Mouse (Mus musculus): ENCODE results near the gene Krt24. TPM values are rescaled to one million over a fixed set of nuclear protein-coding genes. Genes with fewer than 3 reads are reported as not detected.

The Krt24 gene
- polyA plus RNA-seq, 1 experiment from 2014 or later = not detected

DNA sequence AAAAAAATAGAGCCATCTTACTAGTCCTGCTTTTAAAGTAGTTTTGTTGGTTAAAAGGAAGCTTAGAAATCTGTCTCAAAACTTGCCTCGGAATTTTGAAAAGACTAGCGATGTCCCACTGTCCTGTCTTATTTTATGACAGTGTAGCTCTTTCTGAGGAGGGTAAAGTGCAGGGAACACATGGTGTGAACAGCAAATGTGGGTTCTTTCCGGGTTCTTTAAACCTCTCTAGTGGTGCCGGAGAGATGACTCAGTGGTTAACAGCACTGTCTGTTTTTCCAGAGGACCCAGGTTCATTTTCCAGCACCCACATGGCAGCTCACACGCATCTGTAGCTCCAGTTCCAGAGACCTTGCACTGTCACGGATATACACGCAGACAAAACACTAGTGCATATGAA, 15.9 kb downstream of the Krt24 start:
- DNase-seq (ENCODE audit: low spot score) (no peak), ATAC-seq (no peak)
- WGBS = 79% methylated on average over 7 of the region's 7 CpGs
- no peaks in the 10 kb centered on the region for H3K36me3 ChIP-seq (ENCODE audit: control insufficient read depth, insufficient read depth, low read length)
- no peak overlapping the region for H3K27ac ChIP-seq (ENCODE audit: low read depth, low read length)
- H3K4me1 ChIP-seq (ENCODE audit: control insufficient read depth, insufficient read depth, low read length) = no peaks in the 10 kb centered on the region
- no peak overlapping the region for H3K4me3 ChIP-seq (ENCODE audit: low read depth, low read length)
- no peak overlapping the region for H3K9ac ChIP-seq (ENCODE audit: low read length)
- H3K4me2 ChIP-seq (ENCODE audit: low read length) = no peak overlapping the region
- H3K27me3 ChIP-seq (replicated peaks; ENCODE audit: control insufficient read depth, insufficient read depth, low read length) = no peaks in the 10 kb centered on the region
- H3K9me3 ChIP-seq (replicated peaks; ENCODE audit: control insufficient read depth, low read length) = no peaks in the 10 kb centered on the region

DNA sequence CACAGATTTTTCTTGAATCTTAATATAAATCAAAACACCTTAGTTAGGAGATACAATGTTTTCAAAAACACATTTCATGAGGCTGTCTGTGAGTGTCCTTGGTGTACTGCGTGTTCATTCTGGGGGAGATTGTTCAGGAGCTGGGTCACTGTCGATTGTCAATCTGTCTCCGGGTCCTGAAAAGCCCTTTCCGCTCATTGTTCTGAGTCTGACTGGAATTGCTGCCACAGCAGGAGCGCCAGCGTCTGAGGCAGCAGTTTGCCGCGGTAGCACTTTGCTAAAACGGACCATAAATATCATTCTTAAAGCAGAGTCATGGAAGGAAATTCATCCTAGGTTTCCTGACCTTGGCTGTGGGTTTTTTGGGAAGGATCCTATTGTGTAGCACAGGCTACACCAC, 19.3 kb downstream of the Krt24 start:
- DNase-seq (ENCODE audit: low spot score) = no peak
- no peak overlapping the region for H3K9ac ChIP-seq (ENCODE audit: low read length)

DNA sequence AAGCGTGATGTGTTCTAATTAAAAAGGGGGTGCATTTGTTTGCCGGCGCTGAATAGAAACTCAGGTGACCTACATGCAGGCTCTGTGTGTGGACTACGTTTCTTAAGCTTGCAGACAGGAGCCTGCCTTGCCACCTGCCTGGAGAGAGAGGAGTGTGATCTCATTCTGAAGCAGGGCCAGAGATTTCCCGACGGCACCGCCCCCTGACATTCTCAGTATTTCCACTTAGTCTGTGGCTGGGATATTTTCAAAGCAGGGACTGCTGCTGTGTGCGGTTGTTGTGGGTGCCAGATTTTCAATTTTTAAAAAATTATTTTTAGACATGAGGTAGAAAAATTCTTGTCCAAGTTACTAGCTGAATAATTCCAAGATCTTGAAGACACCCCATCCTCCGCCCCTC, 19.8 kb downstream of the Krt24 start:
- Histone ChIP-seq H3K9ac (ENCODE audit: low read length) (no peak overlapping the region), H3K27me3 (replicated peaks; ENCODE audit: control insufficient read depth, insufficient read depth, low read length) (no peaks in the 10 kb centered on the region), H3K4me2 (ENCODE audit: low read length) (no peak overlapping the region), H3K27ac (ENCODE audit: low read depth, low read length) (no peak overlapping the region), H3K4me3 (ENCODE audit: low read depth, low read length) (no peak overlapping the region), H3K36me3 (ENCODE audit: control insufficient read depth, insufficient read depth, low read length) (no peaks in the 10 kb centered on the region), H3K4me1 (ENCODE audit: control insufficient read depth, insufficient read depth, low read length) (no peaks in the 10 kb centered on the region), H3K9me3 (replicated peaks; ENCODE audit: control insufficient read depth, low read length) (no peaks in the 10 kb centered on the region)
- DNase-seq (ENCODE audit: low spot score) = no peak
- 66% methylated on average over 9 of the region's 9 CpGs for WGBS
- ATAC-seq = no peak

More for the DNA sequence above, 19.3 kb downstream of the Krt24 start:
- Histone ChIP-seq H3K36me3 (ENCODE audit: control insufficient read depth, insufficient read depth, low read length) (no peaks in the 10 kb centered on the region), H3K4me2 (ENCODE audit: low read length) (no peak overlapping the region), H3K4me3 (ENCODE audit: low read depth, low read length) (no peak overlapping the region), H3K27ac (ENCODE audit: low read depth, low read length) (no peak overlapping the region), H3K4me1 (ENCODE audit: control insufficient read depth, insufficient read depth, low read length) (no peaks in the 10 kb centered on the region), H3K9me3 (replicated peaks; ENCODE audit: control insufficient read depth, low read length) (no peaks in the 10 kb centered on the region), H3K27me3 (replicated peaks; ENCODE audit: control insufficient read depth, insufficient read depth, low read length) (no peaks in the 10 kb centered on the region)
- no peak for ATAC-seq
- WGBS = 22% methylated on average over 9 of the region's 9 CpGs

DNA sequence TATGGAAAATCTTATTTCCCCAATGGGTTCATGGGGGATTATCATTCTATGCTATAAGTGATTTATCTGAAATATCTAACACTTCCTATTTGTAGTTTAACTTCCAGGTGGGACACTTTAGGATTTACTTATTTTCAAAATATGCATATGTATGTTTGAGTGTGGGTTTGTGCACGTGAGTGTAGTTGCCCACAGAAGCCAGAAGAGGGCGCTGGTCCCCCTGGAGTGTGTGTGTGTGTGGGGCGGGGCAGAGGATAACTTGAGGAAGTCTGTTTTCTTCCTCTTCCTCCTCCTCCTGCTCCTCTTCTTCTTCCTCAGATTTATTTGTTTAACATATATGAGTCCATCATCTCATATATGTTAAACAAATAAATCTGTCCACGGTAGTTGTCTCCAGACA, 28.8 kb downstream of the Krt24 start:
- no peak overlapping the region for H3K4me2 ChIP-seq (ENCODE audit: low read length)
- no peak overlapping the region for H3K9ac ChIP-seq (ENCODE audit: low read length)
- H3K36me3 ChIP-seq (ENCODE audit: control insufficient read depth, insufficient read depth, low read length) = no peaks in the 10 kb centered on the region
- no peaks in the 10 kb centered on the region for H3K9me3 ChIP-seq (replicated peaks; ENCODE audit: control insufficient read depth, low read length)
- no peak overlapping the region for H3K27ac ChIP-seq (ENCODE audit: low read depth, low read length)
- H3K27me3 ChIP-seq (replicated peaks; ENCODE audit: control insufficient read depth, insufficient read depth, low read length) = no peaks in the 10 kb centered on the region
- H3K4me3 ChIP-seq (ENCODE audit: low read depth, low read length) = no peak overlapping the region
- ATAC-seq = no peak
- no peak for DNase-seq (ENCODE audit: low spot score)
- WGBS = 76% methylated on average over 4 of the region's 4 CpGs
- no peaks in the 10 kb centered on the region for H3K4me1 ChIP-seq (ENCODE audit: control insufficient read depth, insufficient read depth, low read length)

DNA sequence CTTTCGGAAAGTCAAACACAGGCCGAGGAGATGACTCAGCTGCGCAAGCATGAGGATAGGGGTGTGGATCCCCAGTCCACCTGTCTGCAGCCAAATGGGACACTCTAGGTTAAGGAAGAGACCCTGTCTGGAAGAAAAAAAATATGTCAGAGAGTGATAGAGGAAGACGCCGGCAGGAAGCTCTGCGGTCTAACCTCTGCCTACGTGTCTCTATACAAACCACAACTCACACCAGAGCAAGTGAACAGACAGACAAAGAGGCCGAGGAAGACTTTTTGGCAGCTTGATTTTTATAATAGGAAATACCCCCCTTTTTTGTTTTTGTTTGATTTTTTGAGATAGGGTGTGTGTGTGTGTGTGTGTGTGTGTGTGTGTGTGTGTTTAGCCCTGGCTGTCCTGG, 29.7 kb downstream of the Krt24 start:
- ATAC-seq = no peak

DNA sequence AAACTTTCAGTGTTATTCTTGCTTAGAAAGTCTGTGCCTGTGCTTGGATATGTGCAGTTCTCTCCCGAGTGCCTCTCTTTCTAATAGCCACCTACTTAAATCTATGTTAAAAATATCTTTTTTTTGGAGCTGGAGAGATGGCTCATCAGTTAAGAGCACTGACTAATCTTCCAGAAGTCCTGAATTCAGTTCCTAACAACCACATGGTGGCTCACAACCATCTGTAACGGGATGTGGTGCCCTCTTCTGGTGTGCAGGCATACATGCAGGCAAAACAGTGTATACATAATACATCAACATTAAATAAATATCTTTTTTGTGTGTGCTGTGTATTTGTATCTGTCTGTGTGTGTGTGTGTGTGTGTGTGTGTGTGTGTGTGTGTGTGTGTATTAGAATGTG, 31.2 kb downstream of the Krt24 start:
- Histone ChIP-seq H3K36me3 (ENCODE audit: control insufficient read depth, insufficient read depth, low read length) (no peaks in the 10 kb centered on the region), H3K27me3 (replicated peaks; ENCODE audit: control insufficient read depth, insufficient read depth, low read length) (no peaks in the 10 kb centered on the region), H3K4me2 (ENCODE audit: low read length) (no peak overlapping the region), H3K27ac (ENCODE audit: low read depth, low read length) (no peak overlapping the region), H3K4me1 (ENCODE audit: control insufficient read depth, insufficient read depth, low read length) (no peaks in the 10 kb centered on the region), H3K9me3 (replicated peaks; ENCODE audit: control insufficient read depth, low read length) (no peaks in the 10 kb centered on the region), H3K4me3 (ENCODE audit: low read depth, low read length) (no peak overlapping the region), H3K9ac (ENCODE audit: low read length) (no peak overlapping the region)
- 56% methylated on average over 2 of the region's 2 CpGs for WGBS
- DNase-seq (ENCODE audit: low spot score) = no peak
- no peak for ATAC-seq

More for the DNA sequence above, 29.7 kb downstream of the Krt24 start:
- H3K27me3 ChIP-seq (replicated peaks; ENCODE audit: control insufficient read depth, insufficient read depth, low read length) = no peaks in the 10 kb centered on the region
- no peaks in the 10 kb centered on the region for H3K36me3 ChIP-seq (ENCODE audit: control insufficient read depth, insufficient read depth, low read length)
- H3K9ac ChIP-seq (ENCODE audit: low read length) = no peak overlapping the region
- H3K4me2 ChIP-seq (ENCODE audit: low read length) = no peak overlapping the region
- H3K27ac ChIP-seq (ENCODE audit: low read depth, low read length) = no peak overlapping the region
- no peak for DNase-seq (ENCODE audit: low spot score)
- H3K9me3 ChIP-seq (replicated peaks; ENCODE audit: control insufficient read depth, low read length) = no peaks in the 10 kb centered on the region
- 97% methylated on average over 8 of the region's 8 CpGs for WGBS
- H3K4me3 ChIP-seq (ENCODE audit: low read depth, low read length) = no peak overlapping the region
- no peaks in the 10 kb centered on the region for H3K4me1 ChIP-seq (ENCODE audit: control insufficient read depth, insufficient read depth, low read length)

DNA sequence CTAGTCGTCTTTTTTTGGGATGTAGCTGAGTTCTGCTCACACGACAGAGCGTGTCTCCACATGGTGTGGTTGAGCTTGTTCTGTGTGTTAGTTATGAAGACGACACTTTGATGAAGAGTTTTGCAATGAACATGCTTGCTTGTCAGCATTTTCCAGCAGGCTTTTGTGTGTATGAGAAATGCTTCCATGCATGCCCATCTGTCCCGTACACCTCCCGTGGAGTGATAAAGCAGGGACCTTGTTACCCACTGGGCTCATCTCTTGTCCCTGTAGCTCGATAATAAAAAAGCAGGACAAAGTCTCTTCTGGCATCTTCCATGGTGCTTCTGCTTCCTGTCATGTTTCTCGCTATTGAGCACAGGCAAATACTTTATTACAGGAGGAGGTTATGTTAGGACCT, 32.4 kb downstream of the Krt24 start:
- Histone ChIP-seq H3K27me3 (replicated peaks; ENCODE audit: control insufficient read depth, insufficient read depth, low read length) (no peaks in the 10 kb centered on the region), H3K4me2 (ENCODE audit: low read length) (no peak overlapping the region), H3K4me1 (ENCODE audit: control insufficient read depth, insufficient read depth, low read length) (no peaks in the 10 kb centered on the region), H3K4me3 (ENCODE audit: low read depth, low read length) (no peak overlapping the region), H3K36me3 (ENCODE audit: control insufficient read depth, insufficient read depth, low read length) (no peaks in the 10 kb centered on the region), H3K9me3 (replicated peaks; ENCODE audit: control insufficient read depth, low read length) (no peaks in the 10 kb centered on the region), H3K27ac (ENCODE audit: low read depth, low read length) (no peak overlapping the region), H3K9ac (ENCODE audit: low read length) (no peak overlapping the region)
- 63% methylated on average over 8 of the region's 8 CpGs for WGBS
- ATAC-seq (no peak), DNase-seq (ENCODE audit: low spot score) (no peak)

DNA sequence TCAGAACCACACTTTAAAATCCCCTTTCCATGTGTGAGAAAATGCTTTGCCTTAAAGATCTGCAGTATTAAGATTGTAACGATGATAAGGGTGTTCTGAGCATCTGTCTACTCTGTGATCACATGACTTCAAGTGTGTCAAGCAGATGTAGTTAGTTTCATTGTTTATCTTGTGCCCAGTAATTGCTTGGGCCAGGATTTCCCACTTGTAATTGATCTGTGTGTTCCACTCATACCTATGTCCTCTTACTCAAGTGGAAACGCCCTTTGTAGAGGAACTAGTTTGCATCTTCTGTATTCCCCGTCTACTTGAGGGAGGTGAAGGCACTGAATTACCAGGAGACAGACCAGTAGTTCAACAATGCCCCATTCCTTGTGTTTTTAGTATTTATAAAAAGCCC, 34.4 kb downstream of the Krt24 start:
- H3K4me3 ChIP-seq (ENCODE audit: low read depth, low read length) = no peak overlapping the region
- no peaks in the 10 kb centered on the region for H3K36me3 ChIP-seq (ENCODE audit: control insufficient read depth, insufficient read depth, low read length)
- WGBS = 73% methylated on average over 3 of the region's 3 CpGs
- H3K4me2 ChIP-seq (ENCODE audit: low read length) = no peak overlapping the region
- H3K9ac ChIP-seq (ENCODE audit: low read length) = no peak overlapping the region
- H3K4me1 ChIP-seq (ENCODE audit: control insufficient read depth, insufficient read depth, low read length) = no peaks in the 10 kb centered on the region
- H3K27me3 ChIP-seq (replicated peaks; ENCODE audit: control insufficient read depth, insufficient read depth, low read length) = no peaks in the 10 kb centered on the region
- H3K27ac ChIP-seq (ENCODE audit: low read depth, low read length) = no peak overlapping the region
- no peak for DNase-seq (ENCODE audit: low spot score)
- H3K9me3 ChIP-seq (replicated peaks; ENCODE audit: control insufficient read depth, low read length) = no peaks in the 10 kb centered on the region
- no peak for ATAC-seq

DNA sequence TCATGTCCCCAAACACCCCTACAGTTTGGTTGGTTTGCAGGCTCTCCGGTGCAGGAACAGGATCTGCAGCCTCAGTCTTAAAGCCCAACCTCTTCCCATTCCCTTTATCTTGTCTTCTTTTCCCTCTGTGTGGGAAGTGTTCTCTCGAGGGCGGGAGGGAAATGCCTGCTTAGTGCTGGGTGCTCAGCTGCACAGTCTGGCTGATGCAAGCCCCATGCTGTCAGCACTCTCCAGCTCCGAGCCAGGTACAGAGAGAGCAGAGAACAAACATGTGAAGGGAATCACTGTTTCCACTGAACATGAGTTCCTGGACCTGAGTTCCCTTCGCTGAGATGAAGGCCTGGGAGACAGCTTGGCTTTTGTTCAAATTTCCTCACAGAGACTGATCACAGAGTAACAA, 34.8 kb downstream of the Krt24 start:
- no peaks in the 10 kb centered on the region for H3K9me3 ChIP-seq (replicated peaks; ENCODE audit: control insufficient read depth, low read length)
- no peaks in the 10 kb centered on the region for H3K36me3 ChIP-seq (ENCODE audit: control insufficient read depth, insufficient read depth, low read length)
- no peak for DNase-seq (ENCODE audit: low spot score)
- H3K27me3 ChIP-seq (replicated peaks; ENCODE audit: control insufficient read depth, insufficient read depth, low read length) = no peaks in the 10 kb centered on the region
- H3K4me3 ChIP-seq (ENCODE audit: low read depth, low read length) = no peak overlapping the region
- no peaks in the 10 kb centered on the region for H3K4me1 ChIP-seq (ENCODE audit: control insufficient read depth, insufficient read depth, low read length)
- WGBS = 56% methylated on average over 5 of the region's 5 CpGs
- no peak for ATAC-seq
- no peak overlapping the region for H3K9ac ChIP-seq (ENCODE audit: low read length)
- no peak overlapping the region for H3K4me2 ChIP-seq (ENCODE audit: low read length)
- no peak overlapping the region for H3K27ac ChIP-seq (ENCODE audit: low read depth, low read length)

DNA sequence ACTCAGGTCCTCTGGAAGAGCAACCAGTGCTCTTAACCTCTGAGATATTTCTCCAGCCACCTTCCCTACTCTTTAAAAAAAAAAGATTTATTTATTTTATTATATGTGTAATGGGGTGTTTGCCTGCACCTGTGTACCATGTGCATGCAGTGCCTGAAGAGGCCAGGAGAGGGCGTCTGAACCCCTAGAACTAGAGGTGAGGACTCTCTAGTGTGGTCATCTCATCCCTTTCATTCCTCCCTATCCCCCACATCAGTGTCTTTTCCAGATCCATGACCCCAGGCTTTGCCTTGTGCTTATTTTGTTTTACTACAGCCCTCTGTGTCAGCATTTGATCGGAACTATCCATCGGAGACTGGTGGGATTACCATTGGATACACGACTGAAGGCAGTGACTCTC, 35.9 kb downstream of the Krt24 start:
- no peak for DNase-seq (ENCODE audit: low spot score)
- Histone ChIP-seq H3K9me3 (replicated peaks; ENCODE audit: control insufficient read depth, low read length) (no peaks in the 10 kb centered on the region), H3K4me2 (ENCODE audit: low read length) (no peak overlapping the region), H3K4me3 (ENCODE audit: low read depth, low read length) (no peak overlapping the region), H3K9ac (ENCODE audit: low read length) (no peak overlapping the region), H3K4me1 (ENCODE audit: control insufficient read depth, insufficient read depth, low read length) (no peaks in the 10 kb centered on the region), H3K27ac (ENCODE audit: low read depth, low read length) (no peak overlapping the region), H3K36me3 (ENCODE audit: control insufficient read depth, insufficient read depth, low read length) (no peaks in the 10 kb centered on the region), H3K27me3 (replicated peaks; ENCODE audit: control insufficient read depth, insufficient read depth, low read length) (no peaks in the 10 kb centered on the region)
- ATAC-seq = no peak
- 60% methylated on average over 4 of the region's 4 CpGs for WGBS

Data from forebrain, embryonic 14.5 days (tissue).